Mouse (Mus musculus) layer of hippocampus, adult 2 months (tissue): ENCODE measurements at regions not wholly inside any gene's neighbourhood (a gene's known extent, or its start where the extent isn't known, plus 50 kb on each side); places are given as distances from the start of the nearest gene placed in this dataset.
A peak's percentile ranks its signal among the peaks of the same experiment; 100 is the strongest.

ENCODE experiments used
- DNase-seq, 2 experiments: peaks; one replicate each; pipeline ENCODE4 v3.0.0; 2022; ENCODE audit warnings: low spot score in 2 of 2
- H3K27ac ChIP-seq: fragments of 200-600 bp; 2 replicates; pipeline ENCODE4 v1.8.1; 2022
- H3K4me3 ChIP-seq: fragments of 200-600 bp; 2 replicates; pipeline ENCODE4 v1.8.1; 2022; ENCODE audit warnings: mild to moderate bottlenecking
- CTCF ChIP-seq: fragments of 200-600 bp; conservative IDR thresholded peaks from 2 replicates; pipeline ENCODE4 v1.8.1; 2022; ENCODE audit warnings: antibody characterized with exemption, mild to moderate bottlenecking, moderate library complexity

- Histone ChIP-seq H3K27ac (no peak overlapping the region), H3K4me3 (no peak overlapping the region)
- DNase-seq, result no peak
- TF ChIP-seq CTCF, result no peak
Measured at GRCm38 (mm10) chr11:44325066-44325465, 74.8 kb upstream of the Il12b start.

GRCm38 (mm10) chr11:44325525-44325924, 74.3 kb upstream of the Il12b start:
- no peak overlapping the region for H3K4me3 ChIP-seq
- H3K27ac ChIP-seq, result no peak overlapping the region
- no peak for TF ChIP-seq CTCF
- no peak for DNase-seq

GRCm38 (mm10) chr11:44329503-44329902, 70.4 kb upstream of the Il12b start:
- Histone ChIP-seq H3K4me3 (no peak overlapping the region), H3K27ac (no peak overlapping the region)
- TF ChIP-seq CTCF, result no peak
- no peak for DNase-seq

GRCm38 (mm10) chr11:44330438-44330837, 69.4 kb upstream of the Il12b start:
- H3K4me3 ChIP-seq, result no peak overlapping the region
- H3K27ac ChIP-seq, result no peak overlapping the region
- DNase-seq, result no peak
- TF ChIP-seq CTCF, result no peak

- H3K27ac ChIP-seq, result no peak overlapping the region
- TF ChIP-seq CTCF, result peak; percentile 81
- no peak overlapping the region for H3K4me3 ChIP-seq
- DNase-seq, result peak; percentile 47 to 78
Measured at GRCm38 (mm10) chr11:44330851-44331773, 68.8 kb upstream of the Il12b start.

GRCm38 (mm10) chr11:44331774-44332129, 68.1 kb upstream of the Il12b start:
- DNase-seq, result no peak
- TF ChIP-seq CTCF, result no peak
- Histone ChIP-seq H3K4me3 (no peak overlapping the region), H3K27ac (no peak overlapping the region)

GRCm38 (mm10) chr11:44340531-44340930, 59.3 kb upstream of the Il12b start:
- H3K27ac ChIP-seq, result no peak overlapping the region
- DNase-seq, result no peak
- no peak for TF ChIP-seq CTCF
- H3K4me3 ChIP-seq, result no peak overlapping the region

GRCm38 (mm10) chr11:44348308-44348707, 51.6 kb upstream of the Il12b start:
- H3K27ac ChIP-seq, result no peak overlapping the region
- TF ChIP-seq CTCF, result no peak
- H3K4me3 ChIP-seq, result no peak overlapping the region
- no peak for DNase-seq

- no peak for DNase-seq
- no peak for TF ChIP-seq CTCF
- no peak overlapping the region for H3K27ac ChIP-seq
- no peak overlapping the region for H3K4me3 ChIP-seq
Measured at GRCm38 (mm10) chr11:44349546-44349945, 50.3 kb upstream of the Il12b start.
